Mouse (Mus musculus) midbrain, postnatal 0 days (tissue): Measurements from ENCODE around the gene Rnf38. TPM values are rescaled to one million over a fixed set of nuclear protein-coding genes. Genes with fewer than 3 reads are reported as not detected.

Experiments
- ATAC-seq: fragments of 200-750 bp; cut with Nextera tagmentation; 2 replicates; pipeline ENCODE4 v1.8.0; 2017; ENCODE audit warnings: moderate number of reproducible peaks, mild to moderate bottlenecking, moderate TSS enrichment, moderate library complexity; ENCODE audit not compliant: low FRiP score
- DNase-seq: peaks from one replicate; pipeline ENCODE4 v3.0.0-alpha.2; 2015; ENCODE audit warnings: low spot score
- H3K27ac ChIP-seq: fragments of 300-500 bp; sonication (generic); 2 replicates; pipeline ENCODE4 v1.5.1; 2014; ENCODE audit warnings: low read depth, mild to moderate bottlenecking, low read length, mixed read lengths
- H3K27me3 ChIP-seq: fragments of 300-500 bp; sonication (generic); 2 replicates; pipeline ENCODE4 v1.6.1; 2014; ENCODE audit warnings: low read length, control low read depth, mixed read lengths; ENCODE audit not compliant: insufficient read depth
- H3K36me3 ChIP-seq: fragments of 300-500 bp; sonication (generic); 2 replicates; pipeline ENCODE4 v1.6.1; 2014; ENCODE audit warnings: low read length, control low read depth, mixed read lengths; ENCODE audit not compliant: insufficient read depth
- H3K4me1 ChIP-seq: fragments of 300-500 bp; sonication (generic); 2 replicates; pipeline ENCODE4 v1.6.1; 2014; ENCODE audit warnings: mild to moderate bottlenecking, control low read depth, antibody characterized with exemption, low read length, mixed read lengths; ENCODE audit not compliant: insufficient read depth
- H3K4me2 ChIP-seq: fragments of 300-500 bp; sonication (generic); 2 replicates; pipeline ENCODE4 v1.6.1; 2014; ENCODE audit warnings: low read depth, mild to moderate bottlenecking, low read length, mixed read lengths; ENCODE audit not compliant: poor library complexity, severe bottlenecking
- H3K4me3 ChIP-seq: fragments of 300-500 bp; sonication (generic); 2 replicates; pipeline ENCODE4 v1.5.1; 2014; ENCODE audit warnings: low read depth, mild to moderate bottlenecking, low read length, moderate library complexity
- H3K9ac ChIP-seq: fragments of 300-500 bp; sonication (generic); replicated peaks from 2 replicates; pipeline ENCODE4 v1.6.1; 2014; ENCODE audit warnings: mild to moderate bottlenecking, low read length, moderate library complexity, mixed read lengths; ENCODE audit not compliant: poor library complexity, severe bottlenecking
- H3K9me3 ChIP-seq: fragments of 300-500 bp; sonication (generic); 2 replicates; pipeline ENCODE4 v1.6.1; 2016; ENCODE audit warnings: low read length, control low read depth
- CTCF ChIP-seq: IDR thresholded peaks from 2 replicates; pipeline ENCODE4 v1.5.1; 2016; ENCODE audit warnings: antibody characterized with exemption, mild to moderate bottlenecking
- WGBS: fragments of 180-500 bp; shearing (Covaris S2); extraction: QIAGEN DNeasy Blood & Tissue Kit; methylation state at CpG from one replicate; pipeline ENCODE4 v1.1.7; 2014; 5-methylcytosine and 5-hydroxymethylcytosine counted together
- polyA plus RNA-seq: library from polyadenylated mRNA; unstranded; fragments of >200 nt; fragmentation: Nextera tagmentation; extraction: Ambion mirVana; gene quantifications from 2 replicates; pipeline ENCODE4 v1.2.1, GENCODE M21; 2015
- total RNA-seq: library from RNA; depleted of rRNA; stranded (reverse); fragments of >200 nt; gene quantifications from 2 replicates; pipeline ENCODE4 v1.2.3, GENCODE M21; 2014

Gene Rnf38
- total and polyA plus RNA-seq, 2 experiments from 2014 or later: 18.6 to 79.7 TPM

- no peak for ATAC-seq
- no peak overlapping the region for H3K4me2 ChIP-seq
- WGBS: 8% methylated on average over 10 of the region's 10 CpGs
- no peak overlapping the region for H3K27ac ChIP-seq
- no peaks in the 10 kb centered on the region for H3K4me1 ChIP-seq
- H3K9ac ChIP-seq: no peak overlapping the region
- no peak overlapping the region for H3K4me3 ChIP-seq
- H3K27me3 ChIP-seq: no peaks in the 10 kb centered on the region
- DNase-seq: peak; percentile 22
- H3K36me3 ChIP-seq: no peaks in the 10 kb centered on the region
- TF ChIP-seq CTCF: no peak
- no peaks in the 10 kb centered on the region for H3K9me3 ChIP-seq
These were observed 26.7 kb upstream of the Rnf38 start for GRCm38 (mm10) chr4:44260244-44260643.

- TF ChIP-seq CTCF: no peak
- Histone ChIP-seq H3K27ac (no peak overlapping the region), H3K4me3 (no peak overlapping the region), H3K9me3 (no peaks in the 10 kb centered on the region), H3K27me3 (no peaks in the 10 kb centered on the region), H3K4me1 (no peaks in the 10 kb centered on the region), H3K9ac (no peak overlapping the region), H3K4me2 (no peak overlapping the region), H3K36me3 (no peaks in the 10 kb centered on the region)
- 77% methylated on average over 4 of the region's 4 CpGs for WGBS
- no peak for DNase-seq
- no peak for ATAC-seq
These were observed 25.5 kb upstream of the Rnf38 start for GRCm38 (mm10) chr4:44259126-44259525.

DNA sequence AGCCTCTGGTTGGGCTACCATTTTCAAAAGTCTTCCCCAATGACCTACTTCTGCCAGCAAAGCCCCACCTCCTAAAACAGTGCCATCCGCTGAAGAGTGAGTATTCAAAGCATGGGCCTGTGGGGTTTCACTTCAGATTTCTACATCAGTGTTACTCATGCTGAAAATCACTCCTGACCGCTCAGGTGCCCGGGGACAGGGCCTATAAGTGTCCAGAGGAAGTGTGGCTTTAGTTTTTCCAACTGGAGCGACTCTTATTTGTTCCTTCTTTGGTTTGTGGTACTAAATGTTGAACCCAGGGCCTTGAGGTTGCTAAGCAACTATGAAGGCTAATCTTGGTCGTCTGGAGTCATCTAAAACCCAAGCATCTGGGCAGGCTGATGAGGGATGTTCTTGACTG lies 21.0 kb upstream of the Rnf38 start:
- no peak for TF ChIP-seq CTCF
- no peak for ATAC-seq
- WGBS: 79% methylated on average over 5 of the region's 5 CpGs

DNA sequence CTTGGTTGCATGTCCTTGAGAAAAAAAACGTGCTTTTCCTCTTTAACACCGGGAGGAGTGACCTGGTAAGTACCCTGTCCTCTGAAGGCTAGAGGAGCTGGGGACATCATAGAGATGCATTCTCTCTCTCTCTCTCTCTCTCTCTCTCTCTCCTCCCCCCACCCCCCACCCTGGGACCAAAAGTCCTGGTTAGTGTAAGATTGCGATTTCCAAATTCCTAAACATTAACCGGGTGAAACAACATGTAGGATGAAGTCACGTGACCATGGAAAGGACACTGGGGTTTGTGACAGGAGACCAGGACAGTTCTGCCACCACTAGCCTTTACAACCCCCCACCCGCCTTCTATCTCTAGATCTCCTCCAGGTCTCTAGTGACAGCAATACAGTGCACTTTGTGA lies 19.6 kb upstream of the Rnf38 start:
- H3K36me3 ChIP-seq: no peaks in the 10 kb centered on the region
- TF ChIP-seq CTCF: no peak
- H3K27me3 ChIP-seq: no peaks in the 10 kb centered on the region
- ATAC-seq: no peak
- no peak overlapping the region for H3K27ac ChIP-seq
- peak overlapping the region; percentile 32 for H3K4me2 ChIP-seq
- DNase-seq: no peak
- no peak overlapping the region for H3K9ac ChIP-seq
- 8% methylated on average over 6 of the region's 6 CpGs for WGBS
- no peak overlapping the region for H3K4me3 ChIP-seq
- no peaks in the 10 kb centered on the region for H3K9me3 ChIP-seq
- H3K4me1 ChIP-seq: 0 out of 2 replicates have a peak, but pooled peaks cover 3% of the 10 kb centered on the region

More for the DNA sequence above, 21.0 kb upstream of the Rnf38 start:
- no peak for DNase-seq
- H3K27me3 ChIP-seq: no peaks in the 10 kb centered on the region
- H3K27ac ChIP-seq: no peak overlapping the region
- no peak overlapping the region for H3K9ac ChIP-seq
- H3K4me3 ChIP-seq: no peak overlapping the region
- H3K4me1 ChIP-seq: 0 out of 2 replicates have a peak, but pooled peaks cover 3% of the 10 kb centered on the region
- no peaks in the 10 kb centered on the region for H3K9me3 ChIP-seq
- no peak overlapping the region for H3K4me2 ChIP-seq
- H3K36me3 ChIP-seq: no peaks in the 10 kb centered on the region

GRCm38 (mm10) chr4:44251966-44252916 lies 18.7 kb upstream of the Rnf38 start:
- DNase-seq (no peak), ATAC-seq (no peak)
- Histone ChIP-seq H3K9ac (no peak overlapping the region), H3K4me1 (peaks cover 8% of the 10 kb centered on the region), H3K27me3 (no peaks in the 10 kb centered on the region), H3K4me3 (no peak overlapping the region), H3K9me3 (no peaks in the 10 kb centered on the region), H3K27ac (no peak overlapping the region), H3K4me2 (0 out of 2 replicates have a peak overlapping the region, but pooled peaks have one; percentile 32), H3K36me3 (no peaks in the 10 kb centered on the region)
- 15% methylated on average over 13 of the region's 13 CpGs for WGBS
- TF ChIP-seq CTCF: no peak

DNA sequence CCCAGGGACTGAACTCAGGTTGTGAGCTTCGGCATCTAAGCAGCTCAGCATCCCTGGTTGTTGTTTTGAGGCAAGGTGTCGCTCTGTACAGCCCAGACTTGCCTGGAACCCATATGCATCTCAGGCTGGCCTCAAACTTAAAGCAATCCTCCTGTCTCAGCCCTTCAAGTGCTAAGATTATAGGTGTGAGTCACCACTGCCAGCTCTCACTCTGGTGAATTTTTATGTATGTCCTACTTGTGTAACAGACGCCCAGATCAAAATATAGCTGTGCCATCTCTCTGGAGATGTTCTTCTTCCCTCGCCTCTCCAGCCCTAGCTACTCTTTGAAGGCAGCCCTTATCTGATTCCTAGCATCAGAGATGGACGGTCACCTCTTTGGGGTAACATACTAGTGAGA lies 17.9 kb upstream of the Rnf38 start:
- DNase-seq (no peak), ATAC-seq (no peak)
- H3K4me1 ChIP-seq: peaks cover 9% of the 10 kb centered on the region
- no peak overlapping the region for H3K9ac ChIP-seq
- H3K27ac ChIP-seq: no peak overlapping the region
- no peaks in the 10 kb centered on the region for H3K27me3 ChIP-seq
- H3K4me2 ChIP-seq: no peak overlapping the region
- H3K4me3 ChIP-seq: no peak overlapping the region
- WGBS: 85% methylated on average over 5 of the region's 5 CpGs
- no peak for TF ChIP-seq CTCF
- no peaks in the 10 kb centered on the region for H3K36me3 ChIP-seq
- H3K9me3 ChIP-seq: no peaks in the 10 kb centered on the region
